Mouse (Mus musculus) midbrain, embryonic 11.5 days (tissue): ENCODE data around the gene Gm20604. TPM values are rescaled to one million over a fixed set of nuclear protein-coding genes. Genes with fewer than 3 reads are reported as not detected.

Experiments used
- ATAC-seq: fragments of 200-750 bp; cut with Nextera tagmentation; 2 replicates; pipeline ENCODE4 v1.8.0; 2017; ENCODE audit warnings: moderate TSS enrichment, moderate library complexity; ENCODE audit not compliant: low FRiP score
- DNase-seq: peaks from one replicate; pipeline ENCODE4 v3.0.0; 2015; ENCODE audit warnings: low spot score; ENCODE audit errors: missing footprints
- H3K27ac ChIP-seq: fragments of 300-500 bp; sonication (generic); 2 replicates; pipeline ENCODE4 v1.5.1; 2014; ENCODE audit warnings: low read depth, low read length
- H3K27me3 ChIP-seq: fragments of 300-500 bp; sonication (generic); 2 replicates; pipeline ENCODE4 v1.6.1; 2014; ENCODE audit warnings: mild to moderate bottlenecking, low read length, moderate library complexity, mixed read lengths; ENCODE audit not compliant: control insufficient read depth, insufficient read depth
- H3K36me3 ChIP-seq: fragments of 300-500 bp; sonication (generic); 2 replicates; pipeline ENCODE4 v1.6.1; 2014; ENCODE audit warnings: mild to moderate bottlenecking, low read length, moderate library complexity, mixed read lengths; ENCODE audit not compliant: control insufficient read depth, insufficient read depth
- H3K4me1 ChIP-seq: fragments of 300-500 bp; sonication (generic); 2 replicates; pipeline ENCODE4 v1.6.1; 2014; ENCODE audit warnings: low read length; ENCODE audit not compliant: control insufficient read depth, insufficient read depth
- H3K4me2 ChIP-seq: fragments of 300-500 bp; sonication (generic); 2 replicates; pipeline ENCODE4 v1.6.1; 2014; ENCODE audit warnings: mild to moderate bottlenecking, moderate library complexity
- H3K4me3 ChIP-seq: fragments of 300-500 bp; sonication (generic); 2 replicates; pipeline ENCODE4 v1.5.1; 2014; ENCODE audit warnings: low read depth, low read length
- H3K9ac ChIP-seq: fragments of 300-500 bp; sonication (generic); 2 replicates; pipeline ENCODE4 v1.6.1; 2014; ENCODE audit warnings: low read length
- H3K9me3 ChIP-seq: fragments of 300-500 bp; sonication (generic); 2 replicates; pipeline ENCODE4 v1.6.1; 2016; ENCODE audit warnings: low read length; ENCODE audit not compliant: control insufficient read depth
- WGBS: fragments of 180-500 bp; shearing (Covaris S2); extraction: QIAGEN DNeasy Blood & Tissue Kit; methylation state at CpG from one replicate; pipeline ENCODE4 v1.1.7; 2014; 5-methylcytosine and 5-hydroxymethylcytosine counted together
- polyA plus RNA-seq: library from polyadenylated mRNA; unstranded; fragments of >200 nt; fragmentation: Nextera tagmentation; extraction: Ambion mirVana; gene quantifications from 2 replicates; pipeline ENCODE4 v1.2.1, GENCODE M21; 2014

Gene Gm20604
- polyA plus RNA-seq, 1 experiment from 2014 or later: 36.0 TPM

- H3K4me2 ChIP-seq: no peak overlapping the region
- 0 out of 2 replicates have a peak, but pooled peaks cover 3% of the 10 kb centered on the region for H3K36me3 ChIP-seq
- H3K4me3 ChIP-seq: no peak overlapping the region
- no peaks in the 10 kb centered on the region for H3K9me3 ChIP-seq
- no peak overlapping the region for H3K27ac ChIP-seq
- WGBS: 93% methylated on average over 3 of the region's 3 CpGs
- DNase-seq (no peak), ATAC-seq (no peak)
- no peak overlapping the region for H3K9ac ChIP-seq
- H3K27me3 ChIP-seq: no peaks in the 10 kb centered on the region
- peaks cover 10% of the 10 kb centered on the region for H3K4me1 ChIP-seq
Measured at GRCm38 (mm10) chr12:102748256-102748655, 10.2 kb downstream of the Gm20604 start.

DNA sequence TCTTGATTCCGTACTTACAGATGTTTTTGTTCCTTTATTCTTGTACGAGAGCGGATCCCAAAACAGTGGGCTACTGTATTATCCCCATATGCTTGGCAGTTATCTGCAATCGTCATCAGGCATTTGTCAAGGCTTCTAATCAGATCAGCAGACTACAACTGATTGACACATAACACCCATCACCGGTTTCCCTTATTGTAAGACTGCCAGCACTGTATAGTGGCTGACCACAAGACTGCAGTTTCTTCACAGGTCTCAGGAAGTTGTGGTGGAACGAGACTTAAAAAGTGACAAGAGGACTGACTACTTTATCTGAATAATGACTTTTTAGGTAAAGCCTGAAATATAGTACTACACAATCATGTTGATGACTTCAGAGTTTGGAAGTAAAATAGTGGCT lies 13.6 kb downstream of the Gm20604 start:
- Histone ChIP-seq H3K4me2 (peak overlapping the region; percentile 88; the same call in 1 of the 2 replicates), H3K4me3 (no peak overlapping the region; the same call in 1 of the 2 replicates)
- ATAC-seq: no peak

GRCm38 (mm10) chr12:102743589-102744574 lies 14.6 kb downstream of the Gm20604 start, which contains the start of the genes Moap1 and Tmem251:
Gene Moap1, minus strand, starts transcription at chr12:102743661.
Gene Tmem251, plus strand, starts transcription at chr12:102743762.
- peak; percentile 99 for DNase-seq
- peak within 1 kb of the TSS; percentile 83 for H3K4me3 ChIP-seq
- no peaks in the 10 kb centered on the region for H3K27me3 ChIP-seq
- peaks cover 16% of the 10 kb centered on the region for H3K4me1 ChIP-seq
- peak within 1 kb of the TSS; percentile 80 for H3K9ac ChIP-seq
- H3K4me2 ChIP-seq: peak within 1 kb of the TSS; percentile 88
- H3K9me3 ChIP-seq: no peaks in the 10 kb centered on the region
- H3K27ac ChIP-seq: peak within 1 kb of the TSS; percentile 78
- WGBS: under 1% methylated on average over 60 of the region's 63 CpGs
- peak; percentile 98 for ATAC-seq
- peaks cover 7% of the 10 kb centered on the region; the same call in 1 of the 2 replicates for H3K36me3 ChIP-seq

More for the DNA sequence above, 13.6 kb downstream of the Gm20604 start:
- no peak for DNase-seq
- Histone ChIP-seq H3K4me1 (peaks cover 16% of the 10 kb centered on the region), H3K9me3 (no peaks in the 10 kb centered on the region), H3K27ac (no peak overlapping the region), H3K36me3 (peaks cover 7% of the 10 kb centered on the region; the same call in 1 of the 2 replicates), H3K27me3 (no peaks in the 10 kb centered on the region), H3K9ac (no peak overlapping the region)
- WGBS: 70% methylated on average over 6 of the region's 6 CpGs

- peaks cover 4% of the 10 kb centered on the region; the same call in 1 of the 2 replicates for H3K36me3 ChIP-seq
- H3K4me2 ChIP-seq: peak overlapping the region; percentile 88
- H3K4me1 ChIP-seq: peaks cover 16% of the 10 kb centered on the region
- DNase-seq: no peak
- no peaks in the 10 kb centered on the region for H3K9me3 ChIP-seq
- H3K27me3 ChIP-seq: no peaks in the 10 kb centered on the region
- H3K9ac ChIP-seq: peak overlapping the region; percentile 80
- ATAC-seq: peak; percentile 46
- peak overlapping the region; percentile 78 for H3K27ac ChIP-seq
- peak overlapping the region; percentile 83 for H3K4me3 ChIP-seq
- under 1% methylated on average over 33 of the region's 33 CpGs for WGBS
Measured at GRCm38 (mm10) chr12:102743036-102743588, 15.4 kb downstream of the Gm20604 start.

GRCm38 (mm10) chr12:102742056-102742455 lies 16.4 kb downstream of the Gm20604 start:
- no peaks in the 10 kb centered on the region for H3K9me3 ChIP-seq
- H3K27me3 ChIP-seq: no peaks in the 10 kb centered on the region
- H3K36me3 ChIP-seq: peaks cover 4% of the 10 kb centered on the region; the same call in 1 of the 2 replicates
- ATAC-seq (no peak), DNase-seq (no peak)
- H3K4me2 ChIP-seq: no peak overlapping the region
- no peak overlapping the region for H3K27ac ChIP-seq
- 93% methylated on average over 7 of the region's 7 CpGs for WGBS
- H3K4me3 ChIP-seq: no peak overlapping the region
- H3K4me1 ChIP-seq: peaks cover 16% of the 10 kb centered on the region
- H3K9ac ChIP-seq: no peak overlapping the region

DNA sequence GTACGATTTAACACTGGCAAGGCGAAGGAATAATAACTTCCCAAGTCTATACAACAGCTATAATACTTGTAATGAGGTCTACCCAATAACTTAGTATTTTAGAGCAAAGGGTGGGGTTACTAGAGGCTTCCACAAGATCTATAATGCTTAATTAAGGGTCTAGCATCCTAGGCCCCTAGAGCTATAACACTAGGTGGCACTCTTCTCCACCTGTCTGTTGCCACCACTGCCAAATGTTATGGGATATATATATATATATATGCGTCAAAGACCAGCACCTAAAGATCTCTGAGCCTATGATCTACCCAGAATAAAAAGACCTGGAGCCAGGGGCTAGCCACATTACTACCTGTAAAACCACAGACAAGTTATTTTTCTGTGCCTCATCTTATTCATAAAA lies 18.2 kb downstream of the Gm20604 start:
- DNase-seq (no peak), ATAC-seq (no peak)
- H3K4me3 ChIP-seq: no peak overlapping the region
- H3K36me3 ChIP-seq: peaks cover 4% of the 10 kb centered on the region; the same call in 1 of the 2 replicates
- no peaks in the 10 kb centered on the region for H3K9me3 ChIP-seq
- H3K27me3 ChIP-seq: no peaks in the 10 kb centered on the region
- H3K9ac ChIP-seq: no peak overlapping the region
- H3K4me2 ChIP-seq: no peak overlapping the region
- WGBS: 73% methylated on average over 3 of the region's 3 CpGs
- no peak overlapping the region for H3K27ac ChIP-seq
- H3K4me1 ChIP-seq: peaks cover 16% of the 10 kb centered on the region

GRCm38 (mm10) chr12:102739096-102739495 lies 19.4 kb downstream of the Gm20604 start:
- no peak overlapping the region for H3K4me3 ChIP-seq
- no peaks in the 10 kb centered on the region for H3K27me3 ChIP-seq
- peaks cover 7% of the 10 kb centered on the region for H3K4me1 ChIP-seq
- WGBS: 83% methylated on average over 5 of the region's 5 CpGs
- no peaks in the 10 kb centered on the region for H3K9me3 ChIP-seq
- H3K4me2 ChIP-seq: no peak overlapping the region
- no peak overlapping the region for H3K9ac ChIP-seq
- no peak for ATAC-seq
- no peak for DNase-seq
- H3K27ac ChIP-seq: no peak overlapping the region
- H3K36me3 ChIP-seq: peaks cover 4% of the 10 kb centered on the region; the same call in 1 of the 2 replicates

GRCm38 (mm10) chr12:102733381-102733780 lies 25.1 kb downstream of the Gm20604 start:
- ATAC-seq: no peak
- Histone ChIP-seq H3K27ac (no peak overlapping the region), H3K4me1 (peaks cover 15% of the 10 kb centered on the region; the same call in 1 of the 2 replicates), H3K9me3 (no peaks in the 10 kb centered on the region), H3K4me3 (no peak overlapping the region), H3K27me3 (no peaks in the 10 kb centered on the region), H3K4me2 (no peak overlapping the region), H3K9ac (no peak overlapping the region), H3K36me3 (no peaks in the 10 kb centered on the region)
- 18% methylated on average over 4 of the region's 5 CpGs for WGBS
- peak; percentile 97 for DNase-seq
